Mouse (Mus musculus): ENCODE measurements around the gene N4bp1. TPM values are rescaled to one million over a fixed set of nuclear protein-coding genes. Genes with fewer than 3 reads are reported as not detected.

Gene N4bp1
- polyA plus RNA-seq, 1 experiment from 2014 or later, result 11.1 TPM

GRCm38 (mm10) chr8:86868041-86868440, 17.0 kb downstream of the N4bp1 start:
- no peaks in the 10 kb centered on the region for H3K4me1 ChIP-seq
- H3K36me3 ChIP-seq, result peaks cover 6% of the 10 kb centered on the region; the same call in 1 of the 2 replicates
- no peak for DNase-seq (ENCODE audit: low spot score)
- WGBS, result 90% methylated on average over 3 of the region's 3 CpGs
- H3K9me3 ChIP-seq (replicated peaks), result no peaks in the 10 kb centered on the region
- H3K27ac ChIP-seq, result no peak overlapping the region
- H3K27me3 ChIP-seq (ENCODE audit: low read depth, poor library complexity, severe bottlenecking), result no peaks in the 10 kb centered on the region
- H3K4me3 ChIP-seq, result no peak overlapping the region

GRCm38 (mm10) chr8:86864764-86865163, 20.3 kb downstream of the N4bp1 start:
- H3K4me3 ChIP-seq, result no peak overlapping the region
- H3K36me3 ChIP-seq, result peaks cover 20% of the 10 kb centered on the region
- H3K27ac ChIP-seq, result no peak overlapping the region
- no peak for DNase-seq (ENCODE audit: low spot score)
- H3K4me1 ChIP-seq, result no peaks in the 10 kb centered on the region
- WGBS, result 87% methylated on average over 4 of the region's 4 CpGs
- H3K27me3 ChIP-seq (ENCODE audit: low read depth, poor library complexity, severe bottlenecking), result no peaks in the 10 kb centered on the region
- no peaks in the 10 kb centered on the region for H3K9me3 ChIP-seq (replicated peaks)

GRCm38 (mm10) chr8:86862837-86863236, 22.2 kb downstream of the N4bp1 start:
- Histone ChIP-seq H3K27ac (no peak overlapping the region), H3K4me1 (no peaks in the 10 kb centered on the region), H3K9me3 (replicated peaks) (no peaks in the 10 kb centered on the region), H3K4me3 (no peak overlapping the region), H3K36me3 (peaks cover 35% of the 10 kb centered on the region), H3K27me3 (ENCODE audit: low read depth, poor library complexity, severe bottlenecking) (no peaks in the 10 kb centered on the region)
- no peak for DNase-seq (ENCODE audit: low spot score)
- WGBS, result 87% methylated on average over 4 of the region's 4 CpGs

- Histone ChIP-seq H3K36me3 (peaks cover 40% of the 10 kb centered on the region), H3K27ac (no peak overlapping the region), H3K27me3 (ENCODE audit: low read depth, poor library complexity, severe bottlenecking) (no peaks in the 10 kb centered on the region), H3K4me1 (no peaks in the 10 kb centered on the region), H3K9me3 (replicated peaks) (no peaks in the 10 kb centered on the region), H3K4me3 (no peak overlapping the region)
- 91% methylated on average over 3 of the region's 3 CpGs for WGBS
- no peak for DNase-seq (ENCODE audit: low spot score)
Observed at GRCm38 (mm10) chr8:86862155-86862816, 22.8 kb downstream of the N4bp1 start.

GRCm38 (mm10) chr8:86861516-86861915, 23.5 kb downstream of the N4bp1 start:
- no peak for DNase-seq (ENCODE audit: low spot score)
- H3K27me3 ChIP-seq (ENCODE audit: low read depth, poor library complexity, severe bottlenecking), result no peaks in the 10 kb centered on the region

GRCm38 (mm10) chr8:86856248-86856647, 28.8 kb downstream of the N4bp1 start:
- no peak for DNase-seq (ENCODE audit: low spot score)
- Histone ChIP-seq H3K4me3 (no peak overlapping the region), H3K27ac (no peak overlapping the region), H3K27me3 (ENCODE audit: low read depth, poor library complexity, severe bottlenecking) (no peaks in the 10 kb centered on the region), H3K9me3 (replicated peaks) (no peaks in the 10 kb centered on the region), H3K36me3 (peaks cover 73% of the 10 kb centered on the region), H3K4me1 (peaks cover 9% of the 10 kb centered on the region)
- 88% methylated on average over 7 of the region's 7 CpGs for WGBS

More at GRCm38 (mm10) chr8:86861516-86861915, 23.5 kb downstream of the N4bp1 start:
- WGBS, result 94% methylated on average over 7 of the region's 7 CpGs
- Histone ChIP-seq H3K9me3 (replicated peaks) (no peaks in the 10 kb centered on the region), H3K4me1 (no peaks in the 10 kb centered on the region), H3K4me3 (no peak overlapping the region), H3K27ac (no peak overlapping the region), H3K36me3 (peaks cover 42% of the 10 kb centered on the region)

- Histone ChIP-seq H3K27me3 (ENCODE audit: low read depth, poor library complexity, severe bottlenecking) (no peaks in the 10 kb centered on the region), H3K4me3 (no peak overlapping the region), H3K9me3 (replicated peaks) (no peaks in the 10 kb centered on the region), H3K4me1 (peaks cover 9% of the 10 kb centered on the region), H3K27ac (no peak overlapping the region), H3K36me3 (peaks cover 73% of the 10 kb centered on the region)
- DNase-seq (ENCODE audit: low spot score), result no peak
- WGBS, result 65% methylated on average over 11 of the region's 11 CpGs
Observed at GRCm38 (mm10) chr8:86854686-86855085, 30.4 kb downstream of the N4bp1 start.

- WGBS, result 82% methylated on average over 2 of the region's 2 CpGs
- Histone ChIP-seq H3K27ac (no peak overlapping the region), H3K4me1 (peaks cover 9% of the 10 kb centered on the region), H3K27me3 (ENCODE audit: low read depth, poor library complexity, severe bottlenecking) (no peaks in the 10 kb centered on the region), H3K9me3 (replicated peaks) (no peaks in the 10 kb centered on the region), H3K4me3 (no peak overlapping the region), H3K36me3 (peaks cover 73% of the 10 kb centered on the region)
- no peak for DNase-seq (ENCODE audit: low spot score)
Observed at GRCm38 (mm10) chr8:86853989-86854373, 31.1 kb downstream of the N4bp1 start.

GRCm38 (mm10) chr8:86853266-86853988, 31.6 kb downstream of the N4bp1 start:
- Histone ChIP-seq H3K4me3 (no peak overlapping the region), H3K27ac (no peak overlapping the region), H3K27me3 (ENCODE audit: low read depth, poor library complexity, severe bottlenecking) (no peaks in the 10 kb centered on the region), H3K36me3 (peaks cover 72% of the 10 kb centered on the region), H3K4me1 (peaks cover 9% of the 10 kb centered on the region), H3K9me3 (replicated peaks) (no peaks in the 10 kb centered on the region)
- DNase-seq (ENCODE audit: low spot score), result no peak
- WGBS, result 93% methylated on average over 8 of the region's 8 CpGs

GRCm38 (mm10) chr8:86852491-86852890, 32.6 kb downstream of the N4bp1 start:
- Histone ChIP-seq H3K4me1 (peaks cover 18% of the 10 kb centered on the region), H3K9me3 (replicated peaks) (no peaks in the 10 kb centered on the region), H3K27ac (no peak overlapping the region), H3K36me3 (peaks cover 76% of the 10 kb centered on the region), H3K4me3 (no peak overlapping the region), H3K27me3 (ENCODE audit: low read depth, poor library complexity, severe bottlenecking) (no peaks in the 10 kb centered on the region)
- WGBS, result 96% methylated on average over 3 of the region's 3 CpGs
- no peak for DNase-seq (ENCODE audit: low spot score)

- DNase-seq (ENCODE audit: low spot score), result no peak
- 91% methylated on average over 5 of the region's 5 CpGs for WGBS
- no peak overlapping the region for H3K4me3 ChIP-seq
- H3K27ac ChIP-seq, result no peak overlapping the region
- H3K4me1 ChIP-seq, result peaks cover 14% of the 10 kb centered on the region; the same call in 1 of the 2 replicates
- no peaks in the 10 kb centered on the region for H3K27me3 ChIP-seq (ENCODE audit: low read depth, poor library complexity, severe bottlenecking)
- H3K36me3 ChIP-seq, result peaks cover 90% of the 10 kb centered on the region
- no peaks in the 10 kb centered on the region for H3K9me3 ChIP-seq (replicated peaks)
Observed at GRCm38 (mm10) chr8:86848876-86849275, 36.2 kb downstream of the N4bp1 start.

- no peaks in the 10 kb centered on the region for H3K9me3 ChIP-seq (replicated peaks)
- peaks cover 90% of the 10 kb centered on the region for H3K36me3 ChIP-seq
- peaks cover 14% of the 10 kb centered on the region; the same call in 1 of the 2 replicates for H3K4me1 ChIP-seq
- H3K27ac ChIP-seq, result no peak overlapping the region
- DNase-seq (ENCODE audit: low spot score), result no peak
- no peak overlapping the region for H3K4me3 ChIP-seq
- WGBS, result 93% methylated on average over 6 of the region's 6 CpGs
- no peaks in the 10 kb centered on the region for H3K27me3 ChIP-seq (ENCODE audit: low read depth, poor library complexity, severe bottlenecking)
Observed at GRCm38 (mm10) chr8:86848401-86848800, 36.7 kb downstream of the N4bp1 start.

GRCm38 (mm10) chr8:86847091-86847490, 38.0 kb downstream of the N4bp1 start:
- 66% methylated on average over 3 of the region's 3 CpGs for WGBS
- Histone ChIP-seq H3K27ac (no peak overlapping the region), H3K4me1 (peaks cover 14% of the 10 kb centered on the region; the same call in 1 of the 2 replicates), H3K4me3 (no peak overlapping the region), H3K27me3 (ENCODE audit: low read depth, poor library complexity, severe bottlenecking) (no peaks in the 10 kb centered on the region), H3K36me3 (peaks cover 93% of the 10 kb centered on the region), H3K9me3 (replicated peaks) (no peaks in the 10 kb centered on the region)
- DNase-seq (ENCODE audit: low spot score), result no peak

All from limb, embryonic 10.5 days (tissue).